Mouse (Mus musculus) heart, postnatal 36 days (tissue): ENCODE measurements around the gene Exosc9. TPM values are rescaled to one million over a fixed set of nuclear protein-coding genes. Genes with fewer than 3 reads are reported as not detected.
A peak's percentile ranks its signal among the peaks of the same experiment; 100 is the strongest.
"Not testable (repeated sequence)": the region's sequence is repeated elsewhere in the genome, so short reads cannot be mapped to it uniquely, and the experiment has no call there.

Source experiments
- DNase-seq, 2 experiments: peaks; one replicate each; pipeline ENCODE4 v3.0.0; 2021 to 2022
- intact Hi-C: fragments of 180-260 bp; cut with DNase I; formaldehyde crosslinking; loops from one replicate; pipeline ENCODE4 v1.15.1; 2025
- total RNA-seq, 2 experiments: library from RNA; stranded (reverse); gene quantifications; 2 replicates each; pipeline ENCODE4 v1.2.3; 2021

Exosc9 gene
- total RNA-seq, 2 experiments from 2014 or later: 17.0 to 18.4 TPM

DNA sequence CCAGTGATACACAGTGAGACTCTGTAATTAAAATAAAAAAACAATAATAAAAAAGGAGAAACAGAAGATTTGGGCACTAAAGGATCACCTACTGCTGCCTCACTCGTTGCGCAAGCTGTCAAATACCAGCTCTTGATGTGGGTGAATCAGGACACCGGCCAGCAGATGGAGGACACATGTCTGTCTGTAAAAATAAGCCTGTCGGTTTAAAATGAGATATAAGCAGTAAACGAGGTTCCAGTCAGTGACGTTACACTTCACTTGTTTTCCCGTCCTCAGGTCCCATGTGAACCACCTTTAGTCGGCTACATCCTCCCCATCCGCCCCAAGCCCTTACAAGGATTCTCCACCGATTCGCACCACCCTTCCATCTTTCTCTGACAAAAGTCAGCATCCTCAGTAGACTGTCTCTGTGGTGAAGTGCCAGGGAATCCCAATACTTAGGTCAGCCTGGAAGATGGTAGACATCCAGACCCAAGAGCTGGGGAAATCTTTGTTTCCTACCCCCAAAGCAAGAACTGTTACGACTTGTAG is 488 bp upstream of the Exosc9 start:
- DNase-seq: peak in 1 of 2 experiments; percentile 17
- intact Hi-C loops: loop anchor here (1.0 kb wide), 1 partner anchor 20 kb away; the partner anchor contains the start of gene Ccna2

DNA sequence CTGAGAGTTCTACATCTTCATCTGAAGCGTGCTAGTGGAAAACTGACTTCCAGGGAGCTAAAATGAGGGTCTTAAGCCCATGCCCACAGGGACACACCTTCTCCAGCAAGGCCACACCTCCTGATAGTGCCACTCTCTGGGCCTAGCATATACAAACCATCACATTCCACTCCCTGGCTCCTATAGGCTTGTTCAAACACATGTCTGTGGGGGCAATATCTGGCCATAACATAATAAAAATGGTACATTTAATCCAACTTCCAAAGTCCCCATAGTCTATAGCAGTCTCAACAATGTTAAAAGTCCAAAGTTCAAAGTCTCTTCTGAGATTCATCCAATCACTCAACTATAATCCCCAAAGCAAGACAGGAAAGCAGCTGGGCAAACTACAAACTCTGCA is 5.2 kb downstream of the Exosc9 start:
- no peak for DNase-seq
- intact Hi-C loops: no loop called here

DNA sequence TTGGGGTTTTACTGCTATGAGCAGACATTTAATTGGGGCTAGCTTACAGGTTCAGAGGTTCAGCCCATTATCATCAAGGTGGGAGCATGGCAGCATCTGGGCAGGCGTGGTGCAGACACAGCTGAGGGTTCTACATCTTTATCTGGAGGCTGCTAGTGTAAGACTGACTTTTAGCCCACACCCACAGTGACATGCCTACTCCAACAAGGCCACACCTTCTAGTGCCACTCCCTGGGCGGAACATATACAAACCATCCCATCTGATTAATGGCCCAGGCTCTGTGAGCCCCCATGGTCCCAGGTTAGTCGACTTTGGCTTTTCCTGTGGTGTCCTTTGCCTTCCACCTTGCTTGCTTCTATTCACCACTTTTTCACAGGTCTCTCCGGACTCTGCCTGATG is 7.2 kb downstream of the Exosc9 start:
- intact Hi-C loops: no loop called here
- no peak for DNase-seq

DNA sequence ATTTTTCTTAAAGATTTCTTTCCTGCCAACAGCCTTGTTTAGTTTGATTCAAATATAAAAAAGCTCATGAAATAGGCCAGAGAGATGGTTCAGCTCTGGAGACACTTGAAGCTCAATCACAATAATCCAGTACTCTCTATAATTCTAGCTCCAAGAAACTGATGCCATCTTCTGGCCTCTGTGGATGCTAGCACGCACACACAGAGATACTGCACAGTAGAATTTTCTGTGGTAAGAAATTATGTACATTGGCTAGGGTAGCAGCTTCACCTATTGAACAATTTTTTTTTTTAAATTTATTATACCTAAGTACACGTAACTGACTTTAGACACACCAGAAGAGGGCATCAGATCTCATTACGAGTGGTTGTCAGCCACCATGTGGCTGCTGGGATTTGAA is 11.3 kb downstream of the Exosc9 start:
- intact Hi-C loops: no loop called here
- no peak for DNase-seq

DNA sequence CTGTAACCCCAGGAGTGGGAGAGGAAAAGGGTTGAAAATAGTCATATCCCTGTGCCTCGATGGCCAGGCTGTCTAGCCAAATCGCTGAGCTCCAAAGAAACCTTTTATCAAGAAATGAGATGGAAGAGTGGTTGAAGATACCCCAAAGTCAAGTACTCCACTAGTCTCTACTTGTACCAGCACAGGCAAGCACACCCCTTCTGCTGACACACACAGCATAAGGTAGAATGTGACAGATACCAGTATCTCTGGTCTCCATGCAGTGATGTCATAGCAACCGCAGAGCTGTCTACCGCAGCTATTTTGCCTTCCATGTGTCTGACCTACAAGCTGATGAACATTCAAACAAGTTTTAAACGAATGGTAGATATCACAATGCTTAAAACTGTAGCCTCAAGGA is 17.4 kb downstream of the Exosc9 start:
- no peak for DNase-seq
- intact Hi-C loops: no loop called here

DNA sequence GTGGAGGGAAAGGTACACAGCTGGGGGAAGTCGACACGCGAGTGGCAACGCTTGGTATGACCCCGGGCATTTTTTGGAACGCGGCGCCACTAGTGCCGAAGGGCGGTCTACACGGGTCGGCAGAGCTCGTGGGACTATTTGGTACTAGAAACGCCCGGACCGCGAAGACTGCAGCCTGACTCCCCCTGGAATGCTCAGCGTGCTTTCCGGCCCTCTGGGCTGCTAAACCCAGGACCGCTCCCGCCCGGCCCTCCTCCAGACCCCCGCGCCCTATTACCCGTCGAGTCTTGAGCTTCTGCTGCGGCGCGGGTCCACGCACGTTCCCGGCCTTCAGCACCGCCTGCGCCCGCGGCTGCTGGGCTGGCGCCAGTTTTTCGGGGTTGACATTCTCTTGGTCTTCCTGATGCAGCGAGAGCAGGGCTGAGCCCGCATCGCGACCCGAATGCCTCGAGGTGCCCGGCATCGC is 19.0 kb downstream of the Exosc9 start:
- peak in 1 of 2 experiments; percentile 9 for DNase-seq
- intact Hi-C loops: no loop called here

DNA sequence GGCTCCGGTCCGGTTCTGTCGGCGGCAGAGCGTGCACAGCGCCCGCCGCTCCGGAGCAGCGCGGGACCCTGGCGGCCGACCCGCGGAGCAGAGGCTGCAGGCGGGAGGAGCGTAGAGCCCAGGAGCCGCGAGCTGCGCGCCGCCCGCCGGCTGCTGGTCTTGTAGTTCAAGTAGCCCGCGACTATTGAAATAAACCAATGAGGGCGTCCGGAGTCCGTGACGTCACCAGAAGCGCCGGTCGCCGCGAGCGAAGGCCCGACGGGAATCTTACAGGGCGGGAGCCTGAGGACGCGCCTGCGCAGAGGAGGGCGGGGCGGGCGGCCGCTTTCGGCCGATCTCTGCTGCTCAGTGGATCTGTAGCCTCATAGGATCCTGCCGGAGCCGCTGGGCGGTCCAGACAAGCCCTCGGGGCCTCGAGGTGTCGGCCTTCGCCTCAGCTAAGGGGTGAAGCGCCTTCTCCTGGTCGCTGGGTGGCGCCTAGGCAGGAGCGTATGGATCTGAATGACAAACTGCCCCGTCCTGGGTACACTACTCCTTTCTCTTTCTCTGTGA is 19.5 kb downstream of the Exosc9 start, which contains the start of gene Ccna2:
Gene Ccna2, minus strand, starts transcription at position 324 of the 552 bp plus-strand sequence.
- intact Hi-C loops: loop anchor here (1.0 kb wide), 1 partner anchor 20 kb away; the partner anchor contains the start of gene Exosc9
- peak; percentile 96 to 97 for DNase-seq

DNA sequence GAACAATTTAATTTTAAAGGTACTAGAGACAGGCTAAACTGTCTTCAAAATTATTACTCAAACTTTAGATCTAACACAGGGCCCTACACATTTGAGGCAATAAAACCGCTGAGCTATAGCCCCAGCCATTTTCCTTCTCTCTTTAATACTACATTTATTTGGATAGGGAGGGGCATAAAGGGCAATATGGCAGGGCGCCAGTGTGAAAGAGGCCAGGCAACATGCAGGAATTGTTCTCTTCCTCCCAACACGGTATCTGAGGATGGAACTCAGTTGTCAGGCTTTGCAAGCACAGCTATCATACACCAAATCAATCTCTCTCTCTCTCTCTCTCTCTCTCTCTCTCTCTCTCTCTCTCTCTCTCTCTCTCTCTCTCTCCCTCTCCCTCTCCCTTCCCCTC is 46.4 kb downstream of the Exosc9 start:
- intact Hi-C loops: no loop called here
- no peak for DNase-seq

DNA sequence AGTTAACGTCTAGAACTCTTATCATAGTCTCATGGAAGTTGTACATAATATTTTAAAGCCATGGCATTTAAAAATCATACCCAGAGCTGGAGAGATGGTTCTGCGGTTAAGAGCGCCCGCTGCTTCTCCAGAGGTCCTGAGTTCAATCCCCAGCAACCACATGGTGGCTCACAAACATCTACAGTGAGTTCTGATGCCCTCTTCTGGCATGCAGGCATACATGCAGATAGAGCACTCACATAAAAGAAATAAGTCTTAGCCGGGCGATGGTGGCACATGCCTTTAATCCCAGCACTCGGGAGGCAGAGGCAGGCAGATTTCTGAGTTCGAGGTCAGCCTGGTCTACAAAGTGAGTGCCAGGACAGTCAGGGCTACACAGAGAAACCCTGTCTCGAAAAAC is 47.4 kb downstream of the Exosc9 start:
- DNase-seq, intact Hi-C loops: not testable (repeated sequence)

DNA sequence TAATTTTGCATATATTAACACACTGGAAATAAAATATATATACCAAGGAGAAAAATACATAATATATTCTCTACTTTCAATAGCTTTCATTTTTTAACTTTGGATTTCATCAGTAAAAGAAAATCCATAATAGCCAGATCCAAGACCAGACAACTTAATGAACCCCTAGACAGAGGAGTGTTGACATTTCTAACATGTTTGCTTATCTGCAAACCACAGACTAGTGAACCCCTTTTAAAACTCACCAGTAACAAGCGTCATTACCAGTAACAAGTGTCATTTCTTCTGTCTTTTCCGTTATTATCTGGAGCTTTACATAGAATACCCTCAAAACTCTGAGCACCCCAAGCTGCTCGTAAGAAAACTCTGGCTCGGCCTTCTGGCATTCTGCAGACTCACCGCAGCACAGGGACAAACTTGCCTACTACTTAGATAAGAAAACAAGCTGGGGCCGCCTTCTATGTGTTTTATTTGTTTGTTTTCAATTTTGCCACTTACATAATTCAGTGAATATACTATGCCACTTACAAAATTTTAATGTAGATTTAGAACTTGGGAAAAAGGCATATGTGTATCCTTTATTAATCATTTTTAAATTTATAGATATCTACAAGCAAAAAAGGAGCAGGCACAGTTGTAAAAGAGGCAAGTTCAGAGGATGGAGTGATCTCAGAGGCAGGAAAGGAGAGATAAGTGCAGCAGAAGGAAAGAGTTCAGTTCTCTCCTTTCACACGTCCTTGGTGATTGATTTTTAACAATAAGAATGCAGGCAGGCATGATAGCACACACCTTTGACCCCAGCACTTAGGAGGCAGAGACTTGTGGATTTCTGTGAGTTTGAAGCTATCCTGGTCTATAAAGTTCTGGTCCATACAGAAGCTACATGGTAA is 53.7 kb downstream of the Exosc9 start:
- intact Hi-C loops: no loop called here

DNA sequence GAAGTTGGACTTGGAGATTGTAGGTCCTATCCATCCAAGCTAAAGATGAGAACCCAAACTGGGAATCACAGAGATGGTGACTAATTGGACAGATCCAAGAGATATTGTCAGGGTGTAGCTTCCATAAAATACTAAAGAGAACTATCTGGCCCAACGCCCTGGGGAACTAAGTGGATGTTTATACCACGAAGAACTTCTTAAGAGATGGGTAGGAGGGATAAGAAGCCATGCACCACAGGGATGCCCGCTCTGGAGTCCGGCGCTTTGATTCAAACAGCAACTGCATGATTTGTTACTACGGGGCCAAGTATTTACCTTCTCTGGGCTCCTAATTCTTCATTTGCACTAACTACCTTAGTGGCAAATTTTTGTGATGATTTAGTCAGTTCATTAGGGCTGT is 60.3 kb downstream of the Exosc9 start:
- DNase-seq: peak in 1 of 2 experiments; percentile 7
- intact Hi-C loops: no loop called here

More for the DNA sequence above, 53.7 kb downstream of the Exosc9 start:
- DNase-seq: no peak

DNA sequence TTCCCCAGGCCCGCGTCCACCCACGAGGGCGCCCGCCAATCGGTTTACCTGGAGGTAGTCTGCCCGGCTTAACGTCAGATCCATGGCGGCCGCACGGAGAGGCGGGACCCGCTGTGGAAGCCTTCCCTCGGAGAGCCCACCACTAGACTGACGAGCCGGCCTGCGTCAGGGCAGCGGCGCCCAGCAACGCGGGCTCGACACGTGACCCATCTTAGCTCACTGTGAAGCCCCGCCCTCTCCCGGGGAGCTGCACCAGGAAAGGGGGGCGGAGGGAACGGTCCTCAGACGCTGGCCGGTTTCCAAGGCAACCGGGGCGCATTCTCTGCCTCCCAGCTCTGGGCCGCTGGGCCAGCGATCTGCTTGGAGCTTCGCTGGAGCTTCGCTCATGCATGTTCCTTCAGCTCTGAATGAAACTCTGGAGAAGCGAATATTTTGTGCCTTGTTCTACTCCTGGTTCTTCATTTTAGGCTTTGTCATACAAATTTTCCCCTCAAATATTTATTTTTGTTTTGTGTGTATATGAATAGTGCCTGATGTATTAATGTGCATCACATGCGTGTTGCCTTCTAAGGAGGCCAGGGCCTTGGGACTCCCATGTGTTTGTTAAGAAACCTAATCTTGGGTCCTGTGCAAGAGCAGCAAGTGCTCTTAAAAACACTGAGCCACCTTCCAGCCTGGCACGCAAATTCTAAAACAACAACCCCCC is 60.9 kb downstream of the Exosc9 start, which contains the start of gene Bbs7:
Gene Bbs7, minus strand, starts transcription at position 276 of the 706 bp plus-strand sequence.
- DNase-seq: peak; percentile 87 to 90
- intact Hi-C loops: no loop called here

DNA sequence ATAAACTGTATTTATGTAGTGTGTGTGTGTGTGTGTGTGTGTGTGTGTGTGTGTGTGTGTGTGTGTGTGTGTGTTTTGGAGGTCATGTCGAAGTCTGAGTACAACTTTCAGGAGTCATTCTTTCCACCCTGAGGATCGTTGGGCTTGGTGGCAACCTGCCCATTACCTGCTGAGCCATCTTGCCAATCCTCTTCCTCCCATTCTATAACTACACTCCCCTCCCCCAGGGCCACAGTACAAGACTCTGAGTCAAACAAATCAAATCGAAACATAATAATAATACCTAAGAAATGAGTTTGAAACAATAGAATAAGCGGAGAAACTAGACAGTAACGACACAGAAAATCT is 61.5 kb downstream of the Exosc9 start:
- intact Hi-C loops: no loop called here
- DNase-seq: peak in 1 of 2 experiments; percentile 4

Other genes starting within 250 kb of the Exosc9 start
- 100 to 1,000 TPM; 140 to 143 TPM for gene Anxa5, start 76.7 kb upstream of the Exosc9 start, total RNA-seq
- under 1 TPM in 1 of 2 experiments, not detected in 1; 0.30 TPM for gene 1810062G17Rik, start 76.7 kb upstream of the Exosc9 start, total RNA-seq
- not detected for gene Gm11549, start 30.8 kb upstream of the Exosc9 start, total RNA-seq
- gene Ccna2, start 19.5 kb downstream of the Exosc9 start, total RNA-seq: 1 to 10 TPM; 1.5 TPM
- 1 to 10 TPM; 5.3 to 8.8 TPM for gene Bbs7, start 60.9 kb downstream of the Exosc9 start, total RNA-seq
- 1 to 10 TPM; 5.1 to 7.1 TPM for gene Trpc3, start 137.6 kb downstream of the Exosc9 start, total RNA-seq